Mouse (Mus musculus) E14TG2a.4 (cell line): Measurements from ENCODE around the gene Pak6.

Experiments
- CTCF ChIP-seq: conservative IDR thresholded peaks from 2 replicates; pipeline ENCODE4 v1.5.1; 2014; ENCODE audit warnings: low read length
- POU5F1 ChIP-seq: IDR thresholded peaks from 2 replicates; pipeline ENCODE4 v1.6.1; 2014; ENCODE audit warnings: low read length, borderline replicate concordance

DNA sequence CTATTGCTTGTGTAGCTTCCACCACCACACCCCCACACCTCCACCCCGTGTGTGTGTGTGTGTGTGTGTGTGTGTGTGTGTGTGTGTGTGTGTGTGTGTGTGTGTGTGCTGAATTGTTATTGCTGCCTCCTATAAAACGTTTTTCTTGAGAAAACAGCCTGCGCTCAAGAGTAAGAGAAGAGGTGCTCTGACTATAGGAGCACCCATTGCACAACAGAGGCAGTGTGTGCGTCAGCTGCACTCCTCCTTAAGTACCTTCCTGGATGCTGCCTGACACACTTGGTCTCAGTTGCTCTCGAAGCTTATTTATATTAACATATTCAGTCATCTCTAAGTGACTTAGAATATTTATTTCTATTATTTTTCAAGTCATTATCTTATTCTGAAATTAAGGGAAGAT lies 45.1 kb upstream of the Pak6 start:
- TF ChIP-seq CTCF = no peak
- no peak for TF ChIP-seq POU5F1
